Mouse (Mus musculus) testis, postnatal 14 days (tissue): ENCODE results near the gene Exosc6.
"Not testable (repeated sequence)": the region's sequence is repeated elsewhere in the genome, so short reads cannot be mapped to it uniquely, and the experiment has no call there.

Experiments
- DNase-seq: peaks from one replicate; pipeline ENCODE4 v3.0.0; 2021; ENCODE audit warnings: low spot score

The Exosc6 gene

GRCm38 (mm10) chr8:111056158-111056663, at the start of gene Exosc6:
TSS of gene Exosc6 (plus strand) at chr8:111056339.
- DNase-seq = peak; percentile 93

- DNase-seq = not testable (repeated sequence)
Observed at GRCm38 (mm10) chr8:111010230-111010991, 45.7 kb upstream of the Exosc6 start.

GRCm38 (mm10) chr8:111026609-111027008, 29.5 kb upstream of the Exosc6 start:
- DNase-seq = not testable (repeated sequence)

- peak; percentile 82 for DNase-seq
Observed at GRCm38 (mm10) chr8:111027391-111027937, 28.7 kb upstream of the Exosc6 start.

- DNase-seq = no peak
Observed at GRCm38 (mm10) chr8:111029589-111029988, 26.6 kb upstream of the Exosc6 start.

- no peak for DNase-seq
Observed at GRCm38 (mm10) chr8:111030045-111030444, 26.1 kb upstream of the Exosc6 start.

- DNase-seq = peak; percentile 91
Observed at GRCm38 (mm10) chr8:111031572-111031971, 24.6 kb upstream of the Exosc6 start, which contains the start of gene Ddx19b. TSS of gene Ddx19b (minus strand) at chr8:111031751.

GRCm38 (mm10) chr8:111032916-111033315, 23.2 kb upstream of the Exosc6 start, which contains the start of gene Aars:
TSS of gene Aars (plus strand) at chr8:111033144.
- no peak for DNase-seq

- DNase-seq = peak; percentile 100
Observed at GRCm38 (mm10) chr8:111033482-111034215, 22.5 kb upstream of the Exosc6 start.

GRCm38 (mm10) chr8:111034276-111034675, 21.9 kb upstream of the Exosc6 start:
- DNase-seq = peak; percentile 33

- DNase-seq = no peak
Observed at GRCm38 (mm10) chr8:111036591-111036990, 19.5 kb upstream of the Exosc6 start.

- DNase-seq = no peak
Observed at GRCm38 (mm10) chr8:111042546-111042945, 13.6 kb upstream of the Exosc6 start.

GRCm38 (mm10) chr8:111044003-111044734, 12.0 kb upstream of the Exosc6 start:
- DNase-seq = peak; percentile 29

GRCm38 (mm10) chr8:111048694-111049093, 7.4 kb upstream of the Exosc6 start:
- no peak for DNase-seq

GRCm38 (mm10) chr8:111049106-111049505, 7.0 kb upstream of the Exosc6 start:
- no peak for DNase-seq

GRCm38 (mm10) chr8:111053827-111054518, 2.2 kb upstream of the Exosc6 start:
- DNase-seq = no peak

- DNase-seq = no peak
Observed at GRCm38 (mm10) chr8:111055031-111055634, 1.0 kb upstream of the Exosc6 start.

GRCm38 (mm10) chr8:111055661-111056060, 478 bp upstream of the Exosc6 start:
- no peak for DNase-seq

GRCm38 (mm10) chr8:111056691-111057293, 653 bp downstream of the Exosc6 start:
- DNase-seq = peak; percentile 60

GRCm38 (mm10) chr8:111058946-111059572, 2.9 kb downstream of the Exosc6 start:
- DNase-seq = no peak
